16 mouse cellular contexts compared by ENCODE assay signal in the genomic region with DNA sequence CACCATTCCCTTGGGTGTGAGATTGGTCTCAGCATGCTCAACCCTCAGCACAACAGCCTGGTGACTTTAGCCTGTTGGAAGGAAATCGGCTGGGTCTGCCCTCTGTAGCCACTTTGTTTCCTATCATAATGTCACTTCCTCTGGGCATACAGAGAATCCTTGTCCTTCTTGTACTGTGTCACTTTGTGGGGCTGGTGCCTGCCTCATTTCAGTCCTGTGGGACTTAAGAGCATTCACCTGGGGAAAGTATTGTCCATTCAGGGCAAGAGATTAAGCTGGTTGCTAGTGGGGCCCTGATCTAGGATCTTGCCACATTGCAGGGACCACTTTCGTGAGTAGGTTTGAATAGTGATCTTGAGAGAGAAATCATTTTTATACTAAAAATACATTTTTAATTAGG.
"Had no signal": no experiment of that assay in that cellular context is flagged by ENCODE, and none has a peak within 500 bp of the region (broad histone marks: within the 10 kb centered on the region; RNA-seq: fewer than 3 reads in every experiment).

No protein-coding gene starts in this region.

- H3K27ac ChIP-seq: neural tube, embryonic 13.5 days; neural tube, embryonic 15.5 days; stomach, embryonic 15.5 days; stomach, postnatal 0 days had no signal

- H3K9me3 ChIP-seq: neural tube, embryonic 13.5 days; neural tube, embryonic 15.5 days; stomach, embryonic 15.5 days had no signal

- H3K36me3 ChIP-seq: neural tube, embryonic 13.5 days; neural tube, embryonic 15.5 days; stomach, embryonic 15.5 days had no signal

- H3K4me1 ChIP-seq: neural tube, embryonic 13.5 days; neural tube, embryonic 15.5 days; stomach, embryonic 15.5 days had no signal

- H3K4me2 ChIP-seq: neural tube, embryonic 13.5 days; neural tube, embryonic 15.5 days; stomach, embryonic 15.5 days had no signal

- H3K27me3 ChIP-seq: neural tube, embryonic 13.5 days; neural tube, embryonic 15.5 days; stomach, embryonic 15.5 days had no signal

- H3K9ac ChIP-seq: neural tube, embryonic 13.5 days; neural tube, embryonic 15.5 days; stomach, embryonic 15.5 days had no signal

- DNase-seq: retina, postnatal 1 day; right cerebral cortex, adult 18-20 months; right cerebral cortex, postnatal 14 days; right cerebral cortex, postnatal 25 days; right cerebral cortex, postnatal 4 days; spleen, adult 18-20 months; thymus, adult 18-20 months; thymus, adult 2 months; thymus, postnatal 14 days; thymus, postnatal 25 days; thymus, postnatal 36 days; thymus, postnatal 4 days had no signal

- H3K4me3 ChIP-seq: neural tube, embryonic 13.5 days; neural tube, embryonic 15.5 days; stomach, embryonic 15.5 days had no signal
